Mouse (Mus musculus) kidney, embryonic 14.5 days (tissue): ENCODE data around the gene Klk1b11. TPM values are rescaled to one million over a fixed set of nuclear protein-coding genes. Genes with fewer than 3 reads are reported as not detected.
"Not testable (repeated sequence)": the region's sequence is repeated elsewhere in the genome, so short reads cannot be mapped to it uniquely, and the experiment has no call there.

Experiments
- ATAC-seq: fragments of 200-750 bp; cut with Nextera tagmentation; 2 replicates; pipeline ENCODE4 v1.8.0; 2017; ENCODE audit warnings: moderate number of reproducible peaks, mild to moderate bottlenecking, moderate TSS enrichment, moderate library complexity; ENCODE audit not compliant: low FRiP score, low TSS enrichment
- H3K27ac ChIP-seq: fragments of 300-500 bp; sonication (generic); 2 replicates; pipeline ENCODE4 v1.5.1; 2014; ENCODE audit warnings: low read depth, mild to moderate bottlenecking, low read length, moderate library complexity, mixed read lengths
- H3K27me3 ChIP-seq: fragments of 300-500 bp; sonication (generic); 2 replicates; pipeline ENCODE4 v1.6.1; 2014; ENCODE audit warnings: mild to moderate bottlenecking, low read length; ENCODE audit not compliant: control insufficient read depth, insufficient read depth
- H3K36me3 ChIP-seq: fragments of 300-500 bp; sonication (generic); 2 replicates; pipeline ENCODE4 v1.6.1; 2014; ENCODE audit warnings: low read length, mixed read lengths; ENCODE audit not compliant: control insufficient read depth, insufficient read depth
- H3K4me1 ChIP-seq: fragments of 300-500 bp; sonication (generic); 2 replicates; pipeline ENCODE4 v1.6.1; 2014; ENCODE audit warnings: low read length, mixed read lengths; ENCODE audit not compliant: control insufficient read depth, insufficient read depth
- H3K4me2 ChIP-seq: fragments of 300-500 bp; sonication (generic); replicated peaks from 2 replicates; pipeline ENCODE4 v1.6.1; 2014; ENCODE audit warnings: low read depth, mild to moderate bottlenecking, low read length
- H3K4me3 ChIP-seq: fragments of 300-500 bp; sonication (generic); 2 replicates; pipeline ENCODE4 v1.5.1; 2014; ENCODE audit warnings: mild to moderate bottlenecking, low read length
- H3K9ac ChIP-seq: fragments of 300-500 bp; sonication (generic); 2 replicates; pipeline ENCODE4 v1.6.1; 2014; ENCODE audit warnings: low read depth, mild to moderate bottlenecking, low read length, moderate library complexity
- H3K9me3 ChIP-seq: fragments of 300-500 bp; sonication (generic); 2 replicates; pipeline ENCODE4 v1.6.1; 2016; ENCODE audit warnings: low read length; ENCODE audit not compliant: control insufficient read depth
- WGBS: fragments of 180-500 bp; shearing (Covaris S2); extraction: QIAGEN DNeasy Blood & Tissue Kit; methylation state at CpG from one replicate; pipeline ENCODE4 v1.1.7; 2014; 5-methylcytosine and 5-hydroxymethylcytosine counted together
- polyA plus RNA-seq: library from polyadenylated mRNA; unstranded; fragments of >200 nt; fragmentation: Nextera tagmentation; extraction: Ambion mirVana; gene quantifications from 2 replicates; pipeline ENCODE4 v1.2.1, GENCODE M21; 2014

Gene Klk1b11
- polyA plus RNA-seq, 1 experiment from 2014 or later = not detected

- Histone ChIP-seq H3K9ac (no peak overlapping the region), H3K4me2 (no peak overlapping the region), H3K9me3 (no peaks in the 10 kb centered on the region), H3K27me3 (no peaks in the 10 kb centered on the region), H3K4me1 (no peaks in the 10 kb centered on the region), H3K4me3 (no peak overlapping the region), H3K36me3 (no peaks in the 10 kb centered on the region), H3K27ac (no peak overlapping the region)
- ATAC-seq = no peak
Observed at GRCm38 (mm10) chr7:44004847-44005246, 9.2 kb downstream of the Klk1b11 start.

GRCm38 (mm10) chr7:44011868-44012267 is 16.2 kb downstream of the Klk1b11 start, which contains the start of gene Klk1b26:
Gene Klk1b26, plus strand, starts transcription at chr7:44012168.
- not testable (repeated sequence) for H3K4me2 ChIP-seq, H3K27ac ChIP-seq, ATAC-seq, H3K4me1 ChIP-seq, H3K9me3 ChIP-seq, H3K4me3 ChIP-seq, H3K27me3 ChIP-seq, H3K9ac ChIP-seq, H3K36me3 ChIP-seq

GRCm38 (mm10) chr7:44014666-44015065 is 19.0 kb downstream of the Klk1b11 start:
- not testable (repeated sequence) for H3K36me3 ChIP-seq, H3K4me1 ChIP-seq, H3K27ac ChIP-seq, H3K4me2 ChIP-seq, H3K4me3 ChIP-seq, H3K9ac ChIP-seq, ATAC-seq, H3K9me3 ChIP-seq, H3K27me3 ChIP-seq
- 85% methylated on average over 6 of the region's 6 CpGs for WGBS

GRCm38 (mm10) chr7:44015071-44015470 is 19.4 kb downstream of the Klk1b11 start:
- Histone ChIP-seq H3K27ac (no peak overlapping the region), H3K4me1 (no peaks in the 10 kb centered on the region), H3K27me3 (no peaks in the 10 kb centered on the region), H3K4me2 (no peak overlapping the region), H3K4me3 (no peak overlapping the region), H3K36me3 (no peaks in the 10 kb centered on the region), H3K9ac (no peak overlapping the region), H3K9me3 (no peaks in the 10 kb centered on the region)
- WGBS = 88% methylated on average over 5 of the region's 5 CpGs
- no peak for ATAC-seq

Other genes starting within 250 kb of the Klk1b11 start
- not detected in 2 replicates for gene Klk12, start 227.0 kb upstream of the Klk1b11 start, polyA plus RNA-seq
- 0.27 TPM in 1 of 2 replicates, not detected in the other for gene Klk11, start 221.3 kb upstream of the Klk1b11 start, polyA plus RNA-seq
- gene Klk10, start 214.8 kb upstream of the Klk1b11 start, polyA plus RNA-seq = 0.41 and 1.3 TPM in 2 replicates
- gene Klk9, start 204.0 kb upstream of the Klk1b11 start, polyA plus RNA-seq = 0.26 TPM in 1 of 2 replicates, not detected in the other
- gene Klk8, start 198.3 kb upstream of the Klk1b11 start, polyA plus RNA-seq = 38.2 and 43.5 TPM in 2 replicates
- gene Klk7, start 184.6 kb upstream of the Klk1b11 start, polyA plus RNA-seq = 0.13 TPM in 1 of 2 replicates, not detected in the other
- gene Klk6, start 171.4 kb upstream of the Klk1b11 start, polyA plus RNA-seq = not detected in 2 replicates
- not detected in 2 replicates for gene Klk5, start 153.9 kb upstream of the Klk1b11 start, polyA plus RNA-seq
- 0.28 TPM in 1 of 2 replicates, not detected in the other for gene Klk4, start 114.7 kb upstream of the Klk1b11 start, polyA plus RNA-seq
- not detected in 2 replicates for gene Klk15, start 62.1 kb upstream of the Klk1b11 start, polyA plus RNA-seq
- not detected in 2 replicates for gene Klk1b8, start 45.2 kb upstream of the Klk1b11 start, polyA plus RNA-seq
- not detected in 2 replicates for gene Klk1b1, start 29.1 kb upstream of the Klk1b11 start, polyA plus RNA-seq
- gene Klk1b9, start 19.8 kb upstream of the Klk1b11 start, polyA plus RNA-seq = not detected in 2 replicates
- gene Klk1b26, start 16.3 kb downstream of the Klk1b11 start, polyA plus RNA-seq = not detected in 2 replicates
- gene Klk1b27, start 56.4 kb downstream of the Klk1b11 start, polyA plus RNA-seq = not detected in 2 replicates
- gene Klk1b21, start 106.5 kb downstream of the Klk1b11 start, polyA plus RNA-seq = not detected in 2 replicates
- not detected in 2 replicates for gene Klk1b22, start 116.8 kb downstream of the Klk1b11 start, polyA plus RNA-seq
- gene Klk1b16, start 140.9 kb downstream of the Klk1b11 start, polyA plus RNA-seq = not detected in 2 replicates
- not detected in 2 replicates for gene Klk1b24, start 192.4 kb downstream of the Klk1b11 start, polyA plus RNA-seq
- gene Klk1b3, start 202.3 kb downstream of the Klk1b11 start, polyA plus RNA-seq = not detected in 2 replicates
- gene Klk1b4, start 211.6 kb downstream of the Klk1b11 start, polyA plus RNA-seq = not detected in 2 replicates
- not detected in 2 replicates for gene Klk1b5, start 220.1 kb downstream of the Klk1b11 start, polyA plus RNA-seq
- gene Klk1, start 229.5 kb downstream of the Klk1b11 start, polyA plus RNA-seq = 0.70 and 2.1 TPM in 2 replicates
- not detected in 2 replicates for gene Gm36864, start 240.3 kb downstream of the Klk1b11 start, polyA plus RNA-seq